Mouse (Mus musculus): ENCODE data around the gene Cfap73. TPM values are rescaled to one million over a fixed set of nuclear protein-coding genes. Genes with fewer than 3 reads are reported as not detected.
A peak's percentile ranks its signal among the peaks of the same experiment; 100 is the strongest.

Cfap73 gene
- polyA plus RNA-seq, 1 experiment from 2014 or later, result 0.10 TPM

GRCm38 (mm10) chr5:120644227-120644626 is 10.2 kb upstream of the Cfap73 start:
- ATAC-seq (ENCODE audit: low FRiP score, low TSS enrichment) (no peak), DNase-seq (ENCODE audit: low spot score) (no peak)
- H3K27ac ChIP-seq (replicated peaks), result no peak overlapping the region
- 0 out of 2 replicates have a peak, but pooled peaks cover 2% of the 10 kb centered on the region for H3K4me1 ChIP-seq (replicated peaks; ENCODE audit: control insufficient read depth, insufficient read depth)
- no peak overlapping the region for H3K4me2 ChIP-seq (replicated peaks; ENCODE audit: low read depth)
- no peaks in the 10 kb centered on the region for H3K27me3 ChIP-seq (ENCODE audit: control insufficient read depth, insufficient read depth, low read length)
- WGBS, result 78% methylated on average over 3 of the region's 3 CpGs
- no peaks in the 10 kb centered on the region for H3K9me3 ChIP-seq (ENCODE audit: control insufficient read depth, low read length)
- TF ChIP-seq EP300 (optimal IDR thresholded peaks at IDR 0.05), result no peak
- no peak for TF ChIP-seq CTCF (IDR thresholded peaks at IDR 0.05; ENCODE audit: low read depth)
- H3K4me3 ChIP-seq (ENCODE audit: low read depth, low read length), result no peak overlapping the region
- H3K36me3 ChIP-seq (ENCODE audit: control insufficient read depth, insufficient read depth, low read length), result no peaks in the 10 kb centered on the region
- no peak overlapping the region for H3K9ac ChIP-seq (ENCODE audit: low read length)

- ATAC-seq (ENCODE audit: low FRiP score, low TSS enrichment), result no peak
- 63% methylated on average over 14 of the region's 14 CpGs for WGBS
- no peak for TF ChIP-seq CTCF (IDR thresholded peaks at IDR 0.05; ENCODE audit: low read depth)
- TF ChIP-seq EP300 (optimal IDR thresholded peaks at IDR 0.05), result no peak
Observed at GRCm38 (mm10) chr5:120643365-120644085, 9.5 kb upstream of the Cfap73 start.

DNA sequence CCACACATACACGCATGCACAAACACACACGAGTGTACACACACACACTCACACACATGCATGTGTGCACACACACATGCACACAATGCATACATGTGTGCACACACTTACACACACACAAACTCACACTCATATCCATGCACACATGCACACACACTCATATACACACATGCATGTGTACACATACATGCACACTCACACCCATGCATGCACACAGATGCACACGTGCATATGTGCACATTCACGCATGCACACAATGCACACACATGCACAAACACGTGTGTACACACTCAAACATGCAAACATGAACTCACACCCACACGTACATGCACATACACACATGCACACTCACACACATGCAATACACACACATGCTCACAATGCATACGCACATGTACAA is 6.1 kb upstream of the Cfap73 start:
- no peak for DNase-seq (ENCODE audit: low spot score)
- Histone ChIP-seq H3K9ac (ENCODE audit: low read length) (no peak overlapping the region), H3K4me2 (replicated peaks; ENCODE audit: low read depth) (no peak overlapping the region), H3K36me3 (ENCODE audit: control insufficient read depth, insufficient read depth, low read length) (no peaks in the 10 kb centered on the region), H3K27ac (replicated peaks) (no peak overlapping the region), H3K27me3 (ENCODE audit: control insufficient read depth, insufficient read depth, low read length) (no peaks in the 10 kb centered on the region), H3K4me1 (replicated peaks; ENCODE audit: control insufficient read depth, insufficient read depth) (no peaks in the 10 kb centered on the region), H3K4me3 (ENCODE audit: low read depth, low read length) (no peak overlapping the region), H3K9me3 (ENCODE audit: control insufficient read depth, low read length) (no peaks in the 10 kb centered on the region)
- TF ChIP-seq CTCF (IDR thresholded peaks at IDR 0.05; ENCODE audit: low read depth) (no peak), EP300 (optimal IDR thresholded peaks at IDR 0.05) (no peak)
- 90% methylated on average over 7 of the region's 7 CpGs for WGBS
- no peak for ATAC-seq (ENCODE audit: low FRiP score, low TSS enrichment)

More at GRCm38 (mm10) chr5:120643365-120644085, 9.5 kb upstream of the Cfap73 start:
- no peaks in the 10 kb centered on the region for H3K9me3 ChIP-seq (ENCODE audit: control insufficient read depth, low read length)
- no peak overlapping the region for H3K4me2 ChIP-seq (replicated peaks; ENCODE audit: low read depth)
- no peak for DNase-seq (ENCODE audit: low spot score)
- H3K4me1 ChIP-seq (replicated peaks; ENCODE audit: control insufficient read depth, insufficient read depth), result 0 out of 2 replicates have a peak, but pooled peaks cover under 1% of the 10 kb centered on the region
- no peaks in the 10 kb centered on the region for H3K36me3 ChIP-seq (ENCODE audit: control insufficient read depth, insufficient read depth, low read length)
- H3K9ac ChIP-seq (ENCODE audit: low read length), result no peak overlapping the region
- no peaks in the 10 kb centered on the region for H3K27me3 ChIP-seq (ENCODE audit: control insufficient read depth, insufficient read depth, low read length)
- no peak overlapping the region for H3K4me3 ChIP-seq (ENCODE audit: low read depth, low read length)
- no peak overlapping the region for H3K27ac ChIP-seq (replicated peaks)

DNA sequence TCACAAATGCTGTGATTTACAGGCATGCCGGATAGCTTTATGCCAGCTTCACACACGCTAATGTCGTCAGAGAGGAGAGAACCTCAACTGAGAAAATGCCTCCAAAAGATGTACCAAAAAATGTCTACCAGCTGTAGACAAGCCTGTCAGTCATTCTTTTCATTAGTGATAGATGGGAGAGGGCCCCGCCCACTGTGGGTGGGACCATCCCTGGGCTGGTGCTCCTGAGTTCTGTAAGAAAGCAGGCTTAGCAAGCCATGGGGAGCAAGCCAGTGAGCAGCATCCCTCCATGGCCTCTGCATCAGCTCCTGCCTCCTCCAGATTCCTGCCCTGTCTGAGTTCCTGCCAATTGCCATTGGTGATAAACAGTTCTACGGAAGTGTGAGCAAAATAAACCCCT is 1.6 kb upstream of the Cfap73 start:
- no peaks in the 10 kb centered on the region for H3K36me3 ChIP-seq (ENCODE audit: control insufficient read depth, insufficient read depth, low read length)
- H3K27ac ChIP-seq (replicated peaks), result no peak overlapping the region
- H3K4me1 ChIP-seq (replicated peaks; ENCODE audit: control insufficient read depth, insufficient read depth), result no peaks in the 10 kb centered on the region
- H3K9ac ChIP-seq (ENCODE audit: low read length), result no peak overlapping the region
- H3K4me3 ChIP-seq (ENCODE audit: low read depth, low read length), result no peak overlapping the region
- DNase-seq (ENCODE audit: low spot score) (no peak), ATAC-seq (ENCODE audit: low FRiP score, low TSS enrichment) (no peak)
- 70% methylated on average over 5 of the region's 5 CpGs for WGBS
- H3K9me3 ChIP-seq (ENCODE audit: control insufficient read depth, low read length), result no peaks in the 10 kb centered on the region
- no peak overlapping the region for H3K4me2 ChIP-seq (replicated peaks; ENCODE audit: low read depth)
- H3K27me3 ChIP-seq (ENCODE audit: control insufficient read depth, insufficient read depth, low read length), result no peaks in the 10 kb centered on the region
- TF ChIP-seq CTCF (IDR thresholded peaks at IDR 0.05; ENCODE audit: low read depth) (no peak), EP300 (optimal IDR thresholded peaks at IDR 0.05) (no peak)

- TF ChIP-seq CTCF (IDR thresholded peaks at IDR 0.05; ENCODE audit: low read depth) (no peak), EP300 (optimal IDR thresholded peaks at IDR 0.05) (no peak)
- no peaks in the 10 kb centered on the region for H3K27me3 ChIP-seq (ENCODE audit: control insufficient read depth, insufficient read depth, low read length)
- DNase-seq (ENCODE audit: low spot score), result no peak
- H3K4me1 ChIP-seq (replicated peaks; ENCODE audit: control insufficient read depth, insufficient read depth), result no peaks in the 10 kb centered on the region
- H3K4me3 ChIP-seq (ENCODE audit: low read depth, low read length), result no peak overlapping the region
- H3K27ac ChIP-seq (replicated peaks), result no peak overlapping the region
- WGBS, result 41% methylated on average over 5 of the region's 5 CpGs
- ATAC-seq (ENCODE audit: low FRiP score, low TSS enrichment), result no peak
- no peak overlapping the region for H3K4me2 ChIP-seq (replicated peaks; ENCODE audit: low read depth)
- H3K9ac ChIP-seq (ENCODE audit: low read length), result no peak overlapping the region
- no peaks in the 10 kb centered on the region for H3K9me3 ChIP-seq (ENCODE audit: control insufficient read depth, low read length)
- no peaks in the 10 kb centered on the region for H3K36me3 ChIP-seq (ENCODE audit: control insufficient read depth, insufficient read depth, low read length)
Observed at GRCm38 (mm10) chr5:120634860-120635259, 825 bp upstream of the Cfap73 start.

DNA sequence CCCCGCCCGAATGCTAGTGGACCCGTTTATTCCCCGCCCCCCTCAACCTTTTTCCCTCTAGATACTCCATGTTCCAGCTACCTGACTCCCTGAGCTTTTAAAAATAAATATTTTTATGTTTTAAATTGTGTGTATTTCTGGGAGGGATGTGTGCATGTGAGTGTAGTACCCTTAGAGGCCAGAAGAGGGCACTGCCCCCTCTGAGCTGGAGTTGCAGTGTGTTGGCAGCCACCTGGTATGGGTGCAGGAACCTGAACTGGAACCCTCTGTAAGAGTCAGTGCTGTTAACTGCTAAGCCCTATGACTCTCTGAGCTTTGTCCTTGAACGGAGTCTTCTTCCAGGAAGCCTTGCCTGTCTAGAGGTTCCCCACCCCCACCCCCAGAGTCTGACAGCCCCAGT is 2.1 kb downstream of the Cfap73 start:
- no peak for TF ChIP-seq EP300 (optimal IDR thresholded peaks at IDR 0.05)
- peak; percentile 27; the same call in 1 of the 2 replicates for TF ChIP-seq CTCF (IDR thresholded peaks at IDR 0.05; ENCODE audit: low read depth)
- Histone ChIP-seq H3K4me1 (replicated peaks; ENCODE audit: control insufficient read depth, insufficient read depth) (no peaks in the 10 kb centered on the region), H3K4me3 (ENCODE audit: low read depth, low read length) (no peak overlapping the region), H3K9ac (ENCODE audit: low read length) (no peak overlapping the region), H3K27ac (replicated peaks) (no peak overlapping the region), H3K9me3 (ENCODE audit: control insufficient read depth, low read length) (no peaks in the 10 kb centered on the region), H3K4me2 (replicated peaks; ENCODE audit: low read depth) (no peak overlapping the region), H3K27me3 (ENCODE audit: control insufficient read depth, insufficient read depth, low read length) (no peaks in the 10 kb centered on the region), H3K36me3 (ENCODE audit: control insufficient read depth, insufficient read depth, low read length) (no peaks in the 10 kb centered on the region)
- DNase-seq (ENCODE audit: low spot score) (no peak), ATAC-seq (ENCODE audit: low FRiP score, low TSS enrichment) (no peak)
- 94% methylated on average over 5 of the region's 5 CpGs for whole genome bisulfite sequencing

Measured in stomach, postnatal 0 days (tissue).